Mouse (Mus musculus) olfactory bulb, adult 2 months (tissue): ENCODE measurements around the gene Cby1.

Experiments used
- CTCF ChIP-seq: fragments of 200-500 bp; IDR thresholded peaks from 2 replicates; pipeline ENCODE4 v1.5.1; 2012; ENCODE audit warnings: low read depth, mild to moderate bottlenecking, low read length, moderate library complexity; ENCODE audit not compliant: insufficient read depth
- POLR2A ChIP-seq: fragments of 200-500 bp; IDR thresholded peaks from 2 replicates; pipeline ENCODE4 v1.6.1; 2012; ENCODE audit warnings: mild to moderate bottlenecking, low read depth, low read length, moderate library complexity; ENCODE audit not compliant: insufficient read depth

GRCm38 (mm10) chr15:79669195-79669594 is 10.2 kb downstream of the Cby1 start:
- TF ChIP-seq CTCF (no peak), POLR2A (no peak)
